Mouse (Mus musculus): ENCODE data around the gene Thegl. TPM values are rescaled to one million over a fixed set of nuclear protein-coding genes. Genes with fewer than 3 reads are reported as not detected.
"Not testable (repeated sequence)": the region's sequence is repeated elsewhere in the genome, so short reads cannot be mapped to it uniquely, and the experiment has no call there.

Thegl gene
- polyA plus RNA-seq, 1 experiment: 0.65 TPM

DNA sequence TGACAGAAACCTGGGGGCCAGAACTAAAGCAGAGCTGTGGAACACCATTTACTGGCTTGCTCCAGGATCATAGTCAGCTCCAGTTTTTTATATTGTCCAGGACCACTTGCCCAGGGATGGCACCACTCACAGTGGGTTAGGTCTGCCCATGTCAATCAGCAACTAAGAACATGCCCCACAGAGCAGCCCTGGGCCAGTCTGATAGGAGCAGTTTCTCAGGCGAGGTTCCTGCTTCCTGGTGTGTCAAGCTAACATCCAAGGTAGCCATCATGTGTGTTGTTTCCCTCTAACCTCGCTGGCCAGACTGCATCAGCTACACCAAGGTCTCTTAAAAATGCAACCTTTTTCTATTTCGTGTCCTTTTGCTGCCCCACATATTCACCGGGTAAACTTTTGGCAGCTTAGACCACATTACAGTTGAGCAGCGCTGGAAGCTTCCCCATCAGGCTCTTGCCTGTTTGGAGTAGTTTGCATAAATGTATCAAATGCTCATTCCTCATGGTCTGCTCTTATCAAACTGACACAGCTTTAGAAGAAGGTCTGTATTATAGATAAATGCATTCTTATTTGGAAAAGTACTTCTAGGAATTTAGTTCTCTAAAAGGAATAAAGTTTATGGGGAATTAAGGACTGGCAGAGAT is 22.5 kb upstream of the Thegl start:
- Histone ChIP-seq H3K4me1 (ENCODE audit: control insufficient read depth, insufficient read depth, low read length) (no peaks in the 10 kb centered on the region), H3K4me3 (replicated peaks; ENCODE audit: extremely low read depth, low read depth, low read length) (no peak overlapping the region)
- WGBS: 93% methylated on average over 5 of the region's 5 CpGs
- no peak for TF ChIP-seq POLR2A (IDR thresholded peaks at IDR 0.05; ENCODE audit: borderline replicate concordance, extremely low read depth, low read depth, low read length)
- no peak for TF ChIP-seq CTCF (IDR thresholded peaks at IDR 0.05; ENCODE audit: insufficient read depth, low read length)
- no peak for DNase-seq

DNA sequence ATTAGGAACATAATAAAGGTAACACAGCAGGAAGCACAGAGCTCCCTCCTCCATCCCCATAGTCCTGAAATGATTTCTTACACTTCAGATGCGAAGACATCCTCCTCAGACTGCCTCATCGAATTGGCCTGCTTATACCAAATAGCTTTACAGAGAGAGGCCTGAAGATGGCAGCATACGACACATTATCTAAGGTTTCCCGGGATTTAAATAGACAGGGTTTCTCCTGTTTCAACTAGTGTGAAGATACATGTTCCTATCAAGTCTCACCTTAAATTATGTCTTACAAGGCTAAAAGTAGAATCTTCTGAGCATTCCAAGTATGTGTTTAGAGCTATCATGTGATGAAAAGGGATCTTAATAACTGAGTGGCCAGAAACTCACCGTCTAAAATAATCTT is 17.4 kb upstream of the Thegl start:
- 0 out of 2 replicates have a peak, but pooled peaks have one; percentile 9 for TF ChIP-seq CTCF (IDR thresholded peaks at IDR 0.05; ENCODE audit: insufficient read depth, low read length)
- TF ChIP-seq POLR2A (IDR thresholded peaks at IDR 0.05; ENCODE audit: borderline replicate concordance, extremely low read depth, low read depth, low read length): no peak

DNA sequence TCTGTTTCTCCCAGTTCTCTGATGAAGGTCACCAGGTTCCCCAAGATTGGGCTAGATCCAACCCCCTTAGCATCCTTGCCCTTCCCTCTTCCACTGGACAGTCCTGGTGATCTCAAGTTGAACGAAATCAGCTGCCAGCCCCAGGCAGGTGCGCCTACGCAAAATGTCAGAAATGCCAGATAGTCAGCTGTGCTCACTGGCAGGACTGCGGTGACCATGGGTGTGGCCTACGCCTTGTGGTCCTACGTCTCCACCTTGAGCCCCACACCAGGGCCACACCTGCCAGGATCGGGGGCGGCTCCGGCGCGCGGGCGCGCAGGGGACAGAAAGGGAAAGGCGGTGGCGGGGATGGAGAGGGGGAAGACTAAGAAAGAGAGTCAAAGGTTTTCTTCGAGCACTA is 14.6 kb upstream of the Thegl start:
- TF ChIP-seq POLR2A (IDR thresholded peaks at IDR 0.05; ENCODE audit: borderline replicate concordance, extremely low read depth, low read depth, low read length) (no peak), CTCF (IDR thresholded peaks at IDR 0.05; ENCODE audit: insufficient read depth, low read length) (no peak)
- WGBS: 89% methylated on average over 17 of the region's 17 CpGs
- no peak for DNase-seq
- Histone ChIP-seq H3K4me1 (ENCODE audit: control insufficient read depth, insufficient read depth, low read length) (no peaks in the 10 kb centered on the region), H3K4me3 (replicated peaks; ENCODE audit: extremely low read depth, low read depth, low read length) (no peak overlapping the region)

More for the DNA sequence above, 17.4 kb upstream of the Thegl start:
- Histone ChIP-seq H3K4me1 (ENCODE audit: control insufficient read depth, insufficient read depth, low read length) (no peaks in the 10 kb centered on the region), H3K4me3 (replicated peaks; ENCODE audit: extremely low read depth, low read depth, low read length) (no peak overlapping the region)
- WGBS: 46% methylated on average over 5 of the region's 5 CpGs
- no peak for DNase-seq

DNA sequence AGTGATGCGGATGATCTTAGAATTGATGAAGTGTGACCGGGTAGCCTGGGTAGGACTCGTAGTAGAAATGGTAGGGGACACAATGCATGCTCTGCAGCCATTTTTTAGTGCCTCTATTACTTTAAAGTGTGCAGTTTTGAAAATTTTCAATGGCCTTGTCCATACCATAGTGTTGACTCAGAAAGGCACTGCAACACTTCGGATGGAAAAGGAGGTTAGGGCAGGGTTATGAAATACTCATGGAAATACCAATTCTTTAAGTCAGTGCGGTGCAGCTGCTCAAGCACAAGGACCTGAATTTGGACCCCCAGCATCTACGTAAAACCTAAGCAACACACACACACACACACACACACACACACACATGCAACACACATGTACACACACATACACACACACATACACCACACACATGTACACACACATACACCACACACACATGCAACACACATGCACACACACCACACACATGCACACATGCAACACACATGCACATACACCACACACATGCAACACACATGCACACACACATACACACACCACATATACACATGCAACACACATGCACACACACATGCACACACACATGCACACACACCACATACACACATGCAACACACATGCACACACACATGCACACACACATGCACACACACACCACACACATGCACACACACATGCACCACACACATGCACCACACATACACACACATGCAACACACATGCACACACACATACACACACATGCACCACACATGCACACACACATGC is 11.6 kb upstream of the Thegl start, which contains the start of gene Arl9:
Gene Arl9 (plus strand): TSS at position 5 of the 771 bp plus-strand sequence.
- TF ChIP-seq POLR2A (IDR thresholded peaks at IDR 0.05; ENCODE audit: borderline replicate concordance, extremely low read depth, low read depth, low read length) (no peak), CTCF (IDR thresholded peaks at IDR 0.05; ENCODE audit: insufficient read depth, low read length) (no peak)
- 86% methylated on average over 6 of the region's 6 CpGs for WGBS
- Histone ChIP-seq H3K4me3 (replicated peaks; ENCODE audit: extremely low read depth, low read depth, low read length) (no peak within 1 kb of the TSS), H3K4me1 (ENCODE audit: control insufficient read depth, insufficient read depth, low read length) (no peaks in the 10 kb centered on the region)
- no peak for DNase-seq

DNA sequence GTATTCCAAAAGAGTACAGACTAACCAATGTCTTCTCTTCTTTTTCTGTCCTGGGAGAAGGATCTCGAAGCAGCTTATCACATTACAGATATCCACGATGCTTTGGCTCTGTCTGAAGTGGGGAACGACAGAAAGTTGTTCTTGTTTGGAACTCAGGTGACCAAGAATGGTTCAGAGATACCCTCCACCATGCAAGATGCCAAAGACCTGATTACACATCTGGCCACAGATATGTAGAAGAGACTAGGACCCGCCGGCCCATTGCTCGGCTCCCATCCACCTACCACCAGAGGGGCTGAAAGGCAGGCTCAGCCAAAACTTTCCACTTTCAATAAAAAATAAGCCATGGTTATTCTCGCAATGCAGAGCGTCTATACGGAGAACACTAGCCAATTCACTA is 5.5 kb upstream of the Thegl start:
- 91% methylated on average over 9 of the region's 9 CpGs for WGBS

DNA sequence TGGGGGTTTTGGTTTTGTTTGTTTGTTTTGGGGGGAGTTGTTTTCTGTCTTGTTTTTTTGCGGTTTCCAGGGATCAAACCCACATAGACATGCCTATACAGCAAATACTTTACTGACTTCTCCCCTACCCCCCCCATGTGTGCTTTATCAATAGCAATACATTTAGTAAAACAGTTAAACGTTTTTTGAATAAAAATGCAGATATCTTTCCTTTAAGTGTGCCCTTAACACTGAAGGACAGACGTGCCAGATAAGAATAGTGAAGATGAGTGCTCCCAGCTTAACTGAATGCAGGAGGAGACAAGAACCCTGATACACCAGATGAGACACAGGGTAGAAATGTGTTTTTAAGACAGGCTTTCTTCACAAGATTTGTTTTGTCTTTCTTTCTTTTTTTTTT is 4.7 kb upstream of the Thegl start:
- DNase-seq: no peak
- 66% methylated on average over 3 of the region's 3 CpGs for WGBS
- Histone ChIP-seq H3K4me3 (replicated peaks; ENCODE audit: extremely low read depth, low read depth, low read length) (no peak overlapping the region), H3K4me1 (ENCODE audit: control insufficient read depth, insufficient read depth, low read length) (no peaks in the 10 kb centered on the region)
- TF ChIP-seq POLR2A (IDR thresholded peaks at IDR 0.05; ENCODE audit: borderline replicate concordance, extremely low read depth, low read depth, low read length) (no peak), CTCF (IDR thresholded peaks at IDR 0.05; ENCODE audit: insufficient read depth, low read length) (no peak)

More for the DNA sequence above, 5.5 kb upstream of the Thegl start:
- H3K4me1 ChIP-seq (ENCODE audit: control insufficient read depth, insufficient read depth, low read length): no peaks in the 10 kb centered on the region
- DNase-seq: no peak
- no peak overlapping the region for H3K4me3 ChIP-seq (replicated peaks; ENCODE audit: extremely low read depth, low read depth, low read length)
- TF ChIP-seq CTCF (IDR thresholded peaks at IDR 0.05; ENCODE audit: insufficient read depth, low read length) (no peak), POLR2A (IDR thresholded peaks at IDR 0.05; ENCODE audit: borderline replicate concordance, extremely low read depth, low read depth, low read length) (no peak)

DNA sequence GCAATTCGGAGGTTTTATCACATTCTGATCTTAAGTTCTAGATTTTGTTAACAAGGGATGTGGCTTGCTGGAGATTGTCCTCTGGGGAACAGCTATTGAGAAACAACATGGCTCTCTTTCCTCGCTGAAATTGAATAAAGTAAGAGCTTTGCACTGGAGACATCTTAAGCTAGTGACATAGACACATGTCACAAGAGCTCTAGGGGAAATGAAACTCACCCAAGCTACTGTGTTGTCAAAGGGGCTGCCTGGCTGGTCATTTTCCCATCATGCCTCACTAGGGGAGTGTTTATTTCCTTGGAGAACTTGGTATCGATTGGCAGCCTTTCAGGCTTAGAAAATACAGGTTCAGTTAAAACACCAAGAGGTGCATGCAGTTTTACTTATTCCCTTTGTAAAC is 2.7 kb upstream of the Thegl start:
- 48% methylated on average over 3 of the region's 3 CpGs for WGBS
- Histone ChIP-seq H3K4me1 (ENCODE audit: control insufficient read depth, insufficient read depth, low read length) (no peaks in the 10 kb centered on the region), H3K4me3 (replicated peaks; ENCODE audit: extremely low read depth, low read depth, low read length) (no peak overlapping the region)
- TF ChIP-seq CTCF (IDR thresholded peaks at IDR 0.05; ENCODE audit: insufficient read depth, low read length) (no peak), POLR2A (IDR thresholded peaks at IDR 0.05; ENCODE audit: borderline replicate concordance, extremely low read depth, low read depth, low read length) (no peak)
- DNase-seq: no peak

DNA sequence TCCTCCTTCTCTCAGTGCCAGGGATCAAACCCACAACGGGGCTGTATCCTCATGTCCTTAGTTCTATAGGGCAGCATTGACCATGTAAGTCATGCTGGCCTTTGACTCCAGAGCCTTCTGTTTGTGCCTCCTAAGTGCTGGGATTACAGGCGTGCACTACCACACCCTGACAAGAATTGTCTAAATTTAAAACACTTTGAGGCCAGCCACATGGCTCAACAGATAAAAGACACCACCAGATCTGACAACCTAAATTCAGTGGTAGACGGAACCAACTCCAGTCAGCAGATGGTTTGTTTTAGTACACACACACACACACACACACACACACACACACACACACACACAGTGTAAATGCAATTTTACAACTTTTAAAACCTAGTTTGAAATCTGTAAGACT is 12.2 kb downstream of the Thegl start:
- 72% methylated on average over 3 of the region's 3 CpGs for WGBS
- Histone ChIP-seq H3K4me3 (replicated peaks; ENCODE audit: extremely low read depth, low read depth, low read length) (no peak overlapping the region), H3K4me1 (ENCODE audit: control insufficient read depth, insufficient read depth, low read length) (no peaks in the 10 kb centered on the region)
- DNase-seq: no peak
- TF ChIP-seq POLR2A (IDR thresholded peaks at IDR 0.05; ENCODE audit: borderline replicate concordance, extremely low read depth, low read depth, low read length) (no peak), CTCF (IDR thresholded peaks at IDR 0.05; ENCODE audit: insufficient read depth, low read length) (no peak)

DNA sequence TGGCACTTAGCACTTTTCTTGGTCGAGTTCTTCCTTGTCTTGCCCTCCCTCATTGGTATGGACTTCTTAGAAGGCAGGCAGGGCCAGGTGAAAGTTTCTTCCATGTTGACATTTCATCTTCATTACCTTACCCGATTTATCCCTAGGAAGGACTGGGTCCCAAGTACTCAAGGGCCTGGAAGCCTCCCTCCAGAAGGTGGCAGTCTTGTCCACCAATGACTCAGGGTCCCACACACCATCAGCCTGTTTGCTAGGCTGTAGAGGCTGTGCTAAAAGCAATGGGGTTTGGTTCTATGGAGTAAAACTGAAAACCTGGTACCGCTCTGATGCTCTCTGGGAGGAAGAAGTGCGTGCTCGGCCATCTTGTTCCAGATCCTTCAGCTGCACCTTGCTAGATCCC is 13.9 kb downstream of the Thegl start:
- 65% methylated on average over 5 of the region's 5 CpGs for WGBS
- Histone ChIP-seq H3K4me3 (replicated peaks; ENCODE audit: extremely low read depth, low read depth, low read length) (no peak overlapping the region), H3K4me1 (ENCODE audit: control insufficient read depth, insufficient read depth, low read length) (no peaks in the 10 kb centered on the region)
- DNase-seq: peak; percentile 50
- peak; percentile 92 for TF ChIP-seq CTCF (IDR thresholded peaks at IDR 0.05; ENCODE audit: insufficient read depth, low read length)
- no peak for TF ChIP-seq POLR2A (IDR thresholded peaks at IDR 0.05; ENCODE audit: borderline replicate concordance, extremely low read depth, low read depth, low read length)

DNA sequence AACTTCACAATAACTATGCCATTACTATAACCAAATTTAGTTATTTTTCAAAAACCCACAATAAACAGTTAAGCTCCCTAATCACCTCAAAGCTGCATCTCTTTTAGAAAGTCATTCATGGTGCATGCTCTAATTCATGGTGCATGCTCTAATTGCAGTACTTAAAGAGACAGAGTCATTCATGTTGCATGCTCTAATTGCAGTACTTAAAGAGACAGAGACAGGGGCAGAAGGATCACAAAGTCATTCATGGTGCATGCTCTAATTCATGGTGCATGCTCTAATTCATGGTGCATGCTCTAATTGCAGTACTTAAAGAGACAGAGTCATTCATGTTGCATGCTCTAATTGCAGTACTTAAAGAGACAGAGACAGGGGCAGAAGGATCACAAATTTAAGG is 19.3 kb downstream of the Thegl start:
- H3K4me1 ChIP-seq (ENCODE audit: control insufficient read depth, insufficient read depth, low read length); DNase-seq; H3K4me3 ChIP-seq (replicated peaks; ENCODE audit: extremely low read depth, low read depth, low read length): not testable (repeated sequence)

Measured in lung, adult 2 months (tissue).